Comparison of ENCODE assay signal across 8 mouse cellular contexts in genomic region chr4:152095937-152096910, GRCm38 (mm10). TPM values are rescaled to one million over a fixed set of nuclear protein-coding genes. Genes with fewer than 3 reads are reported as not detected.
DNase-seq lines count a peak whose midpoint lies in the region; ATAC-seq and TF ChIP-seq lines count a peak whose summit lies in the region.

No protein-coding gene starts in this region.

- no peaks in the 10 kb centered on the region for H3K9me3 ChIP-seq in forebrain, embryonic 15.5 days
- H3K9me3 ChIP-seq in hindbrain, embryonic 11.5 days (ENCODE audit: control insufficient read depth, low read length) = no peaks in the 10 kb centered on the region
- H3K9me3 ChIP-seq in limb, embryonic 13.5 days = no peaks in the 10 kb centered on the region
- H3K9me3 ChIP-seq in midbrain, embryonic 14.5 days (ENCODE audit: control insufficient read depth, low read length) = no peaks in the 10 kb centered on the region
- H3K9me3 ChIP-seq in stomach, embryonic 16.5 days (replicated peaks; ENCODE audit: control insufficient read depth, low read length) = no peaks in the 10 kb centered on the region

- DNase-seq in left cerebral cortex, adult 2 months (ENCODE audit: extremely low spot score in 1 of 2, low spot score in 2 of 2) = peak in 1 of 2 experiments; percentile 64
- no peak for DNase-seq in left cerebral cortex, postnatal 36 days (ENCODE audit: low spot score in 2 of 2)
- peak; percentile 40 for DNase-seq in cerebellum, adult 11-12 months
- peak; percentile 78 for DNase-seq in hindbrain, embryonic 11.5 days (ENCODE audit: low spot score)
- peak; percentile 69 for DNase-seq in midbrain, embryonic 14.5 days

- intact Hi-C loops in left cerebral cortex, adult 2 months (cut with DNase I) = loop anchor here (2.0 kb wide), 1 partner anchor 115 kb away; no protein-coding TSS in a partner anchor
- intact Hi-C loops in left cerebral cortex, postnatal 36 days (cut with DNase I) = loop anchor here (2.0 to 5.0 kb wide), 2 partner anchors 57 to 119 kb away; partner anchors contain the start of genes Nol9 and Tas1r1

- peak overlapping the region; percentile 82 for H3K27ac ChIP-seq in left cerebral cortex, adult 2 months
- 0 out of 2 replicates have a peak overlapping the region, but pooled peaks have one; percentile 6 for H3K27ac ChIP-seq in forebrain, embryonic 15.5 days (replicated peaks)
- H3K27ac ChIP-seq in hindbrain, embryonic 11.5 days (ENCODE audit: low read depth, low read length) = 0 out of 2 replicates have a peak overlapping the region, but pooled peaks have one; percentile 47
- no peak overlapping the region for H3K27ac ChIP-seq in limb, embryonic 13.5 days
- peak overlapping the region; percentile 49; the same call in 1 of the 2 replicates for H3K27ac ChIP-seq in midbrain, embryonic 14.5 days (replicated peaks; ENCODE audit: low read depth, low read length)
- peak overlapping the region; percentile 61 for H3K27ac ChIP-seq in stomach, embryonic 16.5 days (ENCODE audit: low read length)

- no peaks in the 10 kb centered on the region for H3K27me3 ChIP-seq in forebrain, embryonic 15.5 days
- H3K27me3 ChIP-seq in hindbrain, embryonic 11.5 days (ENCODE audit: control insufficient read depth, insufficient read depth, low read length) = no peaks in the 10 kb centered on the region
- H3K27me3 ChIP-seq in limb, embryonic 13.5 days = no peaks in the 10 kb centered on the region
- no peaks in the 10 kb centered on the region; the same call in 1 of the 2 replicates for H3K27me3 ChIP-seq in midbrain, embryonic 14.5 days (ENCODE audit: control insufficient read depth, insufficient read depth, low read length)
- no peaks in the 10 kb centered on the region for H3K27me3 ChIP-seq in stomach, embryonic 16.5 days (ENCODE audit: control insufficient read depth, insufficient read depth, low read length)

- H3K4me2 ChIP-seq in forebrain, embryonic 15.5 days (replicated peaks) = no peak overlapping the region
- H3K4me2 ChIP-seq in hindbrain, embryonic 11.5 days (replicated peaks; ENCODE audit: low read depth, low read length) = no peak overlapping the region
- no peak overlapping the region for H3K4me2 ChIP-seq in limb, embryonic 13.5 days (replicated peaks)
- peak overlapping the region; percentile 19; the same call in 1 of the 2 replicates for H3K4me2 ChIP-seq in midbrain, embryonic 14.5 days (ENCODE audit: low read length)
- no peak overlapping the region; the same call in 1 of the 2 replicates for H3K4me2 ChIP-seq in stomach, embryonic 16.5 days (ENCODE audit: low read depth, low read length)

- ATAC-seq in forebrain, embryonic 15.5 days (replicated peaks) = 0 out of 2 replicates have a peak, but pooled peaks have one; percentile 13
- ATAC-seq in hindbrain, embryonic 11.5 days (ENCODE audit: low FRiP score) = peak; percentile 18; the same call in 1 of the 2 replicates
- ATAC-seq in limb, embryonic 13.5 days (ENCODE audit: low FRiP score, low read depth) = no peak
- no peak for ATAC-seq in midbrain, embryonic 14.5 days (ENCODE audit: low FRiP score, low TSS enrichment)
- peak; percentile 30; the same call in 1 of the 2 replicates for ATAC-seq in stomach, embryonic 16.5 days (ENCODE audit: insufficient read depth, low FRiP score)

- H3K36me3 ChIP-seq in forebrain, embryonic 15.5 days = no peaks in the 10 kb centered on the region
- H3K36me3 ChIP-seq in hindbrain, embryonic 11.5 days (ENCODE audit: control insufficient read depth, insufficient read depth, low read length) = no peaks in the 10 kb centered on the region
- H3K36me3 ChIP-seq in limb, embryonic 13.5 days = no peaks in the 10 kb centered on the region; the same call in 1 of the 2 replicates
- no peaks in the 10 kb centered on the region for H3K36me3 ChIP-seq in midbrain, embryonic 14.5 days (ENCODE audit: control insufficient read depth, insufficient read depth, low read length)
- H3K36me3 ChIP-seq in stomach, embryonic 16.5 days (ENCODE audit: control insufficient read depth, insufficient read depth, low read length) = no peaks in the 10 kb centered on the region

- WGBS in forebrain, embryonic 15.5 days = 20% methylated on average over 27 of the region's 27 CpGs
- 23% methylated on average over 27 of the region's 27 CpGs for WGBS in hindbrain, embryonic 11.5 days
- WGBS in limb, embryonic 13.5 days = 31% methylated on average over 26 of the region's 27 CpGs
- 17% methylated on average over 27 of the region's 27 CpGs for WGBS in midbrain, embryonic 14.5 days
- 31% methylated on average over 27 of the region's 27 CpGs for WGBS in stomach, embryonic 16.5 days

- peak overlapping the region; percentile 32 for H3K4me3 ChIP-seq in left cerebral cortex, adult 2 months
- no peak overlapping the region for H3K4me3 ChIP-seq in forebrain, embryonic 15.5 days
- peak overlapping the region; percentile 6; the same call in 1 of the 2 replicates for H3K4me3 ChIP-seq in hindbrain, embryonic 11.5 days (ENCODE audit: low read depth, low read length)
- no peak overlapping the region; the same call in 1 of the 2 replicates for H3K4me3 ChIP-seq in limb, embryonic 13.5 days
- H3K4me3 ChIP-seq in midbrain, embryonic 14.5 days (replicated peaks; ENCODE audit: low read depth, low read length) = no peak overlapping the region
- H3K4me3 ChIP-seq in stomach, embryonic 16.5 days (replicated peaks; ENCODE audit: low read length) = peak overlapping the region; percentile 15

- no peak overlapping the region for H3K9ac ChIP-seq in forebrain, embryonic 15.5 days (replicated peaks)
- H3K9ac ChIP-seq in hindbrain, embryonic 11.5 days (ENCODE audit: low read depth, low read length) = no peak overlapping the region
- 0 out of 2 replicates have a peak overlapping the region, but pooled peaks have one; percentile 2 for H3K9ac ChIP-seq in limb, embryonic 13.5 days
- H3K9ac ChIP-seq in midbrain, embryonic 14.5 days (replicated peaks; ENCODE audit: low read length) = no peak overlapping the region
- H3K9ac ChIP-seq in stomach, embryonic 16.5 days (ENCODE audit: low read length) = peak overlapping the region; percentile 57

- no peaks in the 10 kb centered on the region for H3K4me1 ChIP-seq in forebrain, embryonic 15.5 days
- peaks cover 7% of the 10 kb centered on the region; the same call in 1 of the 2 replicates for H3K4me1 ChIP-seq in hindbrain, embryonic 11.5 days (replicated peaks; ENCODE audit: control insufficient read depth, insufficient read depth, low read length)
- H3K4me1 ChIP-seq in limb, embryonic 13.5 days = peaks cover 42% of the 10 kb centered on the region
- no peaks in the 10 kb centered on the region for H3K4me1 ChIP-seq in midbrain, embryonic 14.5 days (ENCODE audit: control insufficient read depth, insufficient read depth, low read length)
- H3K4me1 ChIP-seq in stomach, embryonic 16.5 days (ENCODE audit: control insufficient read depth, insufficient read depth, low read length) = peaks cover 15% of the 10 kb centered on the region; the same call in 1 of the 2 replicates

- TF ChIP-seq CTCF in left cerebral cortex, adult 2 months (IDR thresholded peaks at IDR 0.05) = peak; percentile 89

RNA-seq across cellular contexts. Expression of gene Tnfrsf25, which starts 19.5 kb away (rescaled TPM):
- total RNA-seq in left cerebral cortex, adult 2 months (2021) = 10 to 100 TPM; 16.4 to 28.6 TPM
- total RNA-seq in left cerebral cortex, postnatal 36 days (2021) = 10 to 100 TPM in 1 of 2 experiments, 1 to 10 TPM in 1; 8.7 to 10.1 TPM
- 0.53 and 1.0 TPM in 2 replicates for polyA plus RNA-seq in forebrain, embryonic 15.5 days (2015; fragmentation: Nextera tagmentation; extraction: Ambion mirVana)
- polyA plus RNA-seq in hindbrain, embryonic 11.5 days (2014; fragmentation: Nextera tagmentation; extraction: Ambion mirVana) = 0.18 and 0.28 TPM in 2 replicates
- polyA plus RNA-seq in limb, embryonic 13.5 days (2015; fragmentation: Nextera tagmentation; extraction: Ambion mirVana) = 0.86 and 1.9 TPM in 2 replicates
- polyA plus RNA-seq in midbrain, embryonic 14.5 days (2014; fragmentation: Nextera tagmentation; extraction: Ambion mirVana) = 0.54 and 1.2 TPM in 2 replicates
- 1.5 and 2.1 TPM in 2 replicates for polyA plus RNA-seq in stomach, embryonic 16.5 days (2015; fragmentation: Nextera tagmentation; extraction: Ambion mirVana)

RNA-seq across cellular contexts. Expression of gene Plekhg5, which starts 23.9 kb away (rescaled TPM):
- total RNA-seq in left cerebral cortex, adult 2 months (2021) = 100 to 1,000 TPM in 1 of 2 experiments, 10 to 100 TPM in 1; 89.1 to 101 TPM
- 10 to 100 TPM; 82.5 to 84.4 TPM for total RNA-seq in left cerebral cortex, postnatal 36 days (2021)
- 9.3 and 10.9 TPM in 2 replicates for polyA plus RNA-seq in forebrain, embryonic 15.5 days (2015; fragmentation: Nextera tagmentation; extraction: Ambion mirVana)
- 4.0 and 4.6 TPM in 2 replicates for polyA plus RNA-seq in hindbrain, embryonic 11.5 days (2014; fragmentation: Nextera tagmentation; extraction: Ambion mirVana)
- polyA plus RNA-seq in limb, embryonic 13.5 days (2015; fragmentation: Nextera tagmentation; extraction: Ambion mirVana) = 17.3 TPM in 2 replicates
- polyA plus RNA-seq in midbrain, embryonic 14.5 days (2014; fragmentation: Nextera tagmentation; extraction: Ambion mirVana) = 7.0 and 8.0 TPM in 2 replicates
- polyA plus RNA-seq in stomach, embryonic 16.5 days (2015; fragmentation: Nextera tagmentation; extraction: Ambion mirVana) = 12.3 and 14.1 TPM in 2 replicates

RNA-seq across cellular contexts. Expression of gene Espn, which starts 55.9 kb away (rescaled TPM):
- total RNA-seq in left cerebral cortex, adult 2 months (2021) = 1 to 10 TPM; 2.1 to 2.6 TPM
- total RNA-seq in left cerebral cortex, postnatal 36 days (2021) = 1 to 10 TPM; 1.4 to 2.0 TPM
- polyA plus RNA-seq in forebrain, embryonic 15.5 days (2015; fragmentation: Nextera tagmentation; extraction: Ambion mirVana) = 0.09 and 0.10 TPM in 2 replicates
- 1.4 and 2.0 TPM in 2 replicates for polyA plus RNA-seq in hindbrain, embryonic 11.5 days (2014; fragmentation: Nextera tagmentation; extraction: Ambion mirVana)
- polyA plus RNA-seq in limb, embryonic 13.5 days (2015; fragmentation: Nextera tagmentation; extraction: Ambion mirVana) = 0.88 and 1.5 TPM in 2 replicates
- not detected in 2 replicates for polyA plus RNA-seq in midbrain, embryonic 14.5 days (2014; fragmentation: Nextera tagmentation; extraction: Ambion mirVana)
- polyA plus RNA-seq in stomach, embryonic 16.5 days (2015; fragmentation: Nextera tagmentation; extraction: Ambion mirVana) = 8.6 and 9.1 TPM in 2 replicates

RNA-seq across cellular contexts. Expression of gene Nol9, which starts 57.1 kb away (rescaled TPM):
- 10 to 100 TPM; 18.2 to 19.2 TPM for total RNA-seq in left cerebral cortex, adult 2 months (2021)
- 10 to 100 TPM; 17.1 to 19.3 TPM for total RNA-seq in left cerebral cortex, postnatal 36 days (2021)
- polyA plus RNA-seq in forebrain, embryonic 15.5 days (2015; fragmentation: Nextera tagmentation; extraction: Ambion mirVana) = 26.4 and 27.9 TPM in 2 replicates
- 23.2 and 25.6 TPM in 2 replicates for polyA plus RNA-seq in hindbrain, embryonic 11.5 days (2014; fragmentation: Nextera tagmentation; extraction: Ambion mirVana)
- polyA plus RNA-seq in limb, embryonic 13.5 days (2015; fragmentation: Nextera tagmentation; extraction: Ambion mirVana) = 33.7 and 34.4 TPM in 2 replicates
- polyA plus RNA-seq in midbrain, embryonic 14.5 days (2014; fragmentation: Nextera tagmentation; extraction: Ambion mirVana) = 21.1 and 25.8 TPM in 2 replicates
- 18.7 and 20.9 TPM in 2 replicates for polyA plus RNA-seq in stomach, embryonic 16.5 days (2015; fragmentation: Nextera tagmentation; extraction: Ambion mirVana)

RNA-seq across cellular contexts. Expression of gene Tas1r1, which starts 57.9 kb away (rescaled TPM):
- under 1 TPM; 0.49 to 0.95 TPM for total RNA-seq in left cerebral cortex, adult 2 months (2021)
- total RNA-seq in left cerebral cortex, postnatal 36 days (2021) = under 1 TPM; 0.64 to 0.75 TPM
- polyA plus RNA-seq in forebrain, embryonic 15.5 days (2015; fragmentation: Nextera tagmentation; extraction: Ambion mirVana) = 1.5 TPM in 2 replicates
- polyA plus RNA-seq in hindbrain, embryonic 11.5 days (2014; fragmentation: Nextera tagmentation; extraction: Ambion mirVana) = 0.62 and 0.84 TPM in 2 replicates
- polyA plus RNA-seq in limb, embryonic 13.5 days (2015; fragmentation: Nextera tagmentation; extraction: Ambion mirVana) = 1.3 TPM in 2 replicates
- polyA plus RNA-seq in midbrain, embryonic 14.5 days (2014; fragmentation: Nextera tagmentation; extraction: Ambion mirVana) = 1.2 and 1.3 TPM in 2 replicates
- 0.37 and 0.47 TPM in 2 replicates for polyA plus RNA-seq in stomach, embryonic 16.5 days (2015; fragmentation: Nextera tagmentation; extraction: Ambion mirVana)

Comparison
In these comparisons a context has a peak if more than half of its experiments do, and no peak if none do; other contexts are left out.
1. DNase-seq: peak in cerebellum, adult 11-12 months (single experiment), hindbrain, embryonic 11.5 days (single experiment) and midbrain, embryonic 14.5 days (single experiment); none in left cerebral cortex, postnatal 36 days (0 of 2).
2. H3K4me3 ChIP-seq: peak in left cerebral cortex, adult 2 months (single experiment), hindbrain, embryonic 11.5 days (single experiment) and stomach, embryonic 16.5 days (single experiment); none in forebrain, embryonic 15.5 days (single experiment), limb, embryonic 13.5 days (single experiment) and midbrain, embryonic 14.5 days (single experiment).
3. ATAC-seq: peak in forebrain, embryonic 15.5 days (single experiment), hindbrain, embryonic 11.5 days (single experiment) and stomach, embryonic 16.5 days (single experiment); none in limb, embryonic 13.5 days (single experiment) and midbrain, embryonic 14.5 days (single experiment).
4. H3K9ac ChIP-seq: peak in limb, embryonic 13.5 days (single experiment) and stomach, embryonic 16.5 days (single experiment); none in forebrain, embryonic 15.5 days (single experiment), hindbrain, embryonic 11.5 days (single experiment) and midbrain, embryonic 14.5 days (single experiment).